26 mouse cellular contexts compared by ENCODE assay signal in genomic region chr14:62721625-62722024, GRCm38 (mm10). TPM values are rescaled to one million over a fixed set of nuclear protein-coding genes. Genes with fewer than 3 reads are reported as not detected.
DNase-seq lines count a peak whose midpoint lies in the region; ATAC-seq and TF ChIP-seq lines count a peak whose summit lies in the region.
"Had no signal": no experiment of that assay in that cellular context is flagged by ENCODE, and none has a peak within 500 bp of the region (broad histone marks: within the 10 kb centered on the region; RNA-seq: fewer than 3 reads in every experiment).

No protein-coding gene starts in this region.

- H3K4me2 ChIP-seq in forebrain, embryonic 15.5 days (replicated peaks), result no peak overlapping the region
- no peak overlapping the region for H3K4me2 ChIP-seq in forebrain, embryonic 11.5 days (ENCODE audit: low read depth, low read length, severe bottlenecking)
- no peak overlapping the region for H3K4me2 ChIP-seq in heart, embryonic 11.5 days
- H3K4me2 ChIP-seq in heart, embryonic 12.5 days, result no peak overlapping the region
- H3K4me2 ChIP-seq: embryonic facial prominence, embryonic 12.5 days; hindbrain, embryonic 13.5 days had no signal

- peak overlapping the region; percentile 31; the same call in 1 of the 2 replicates for H3K27ac ChIP-seq in forebrain, embryonic 15.5 days (replicated peaks)
- H3K27ac ChIP-seq in forebrain, embryonic 11.5 days (ENCODE audit: low read depth, low read length), result no peak overlapping the region
- H3K27ac ChIP-seq in heart, embryonic 11.5 days (ENCODE audit: low read depth, low read length), result peak overlapping the region; percentile 41; the same call in 1 of the 2 replicates
- H3K27ac ChIP-seq in heart, embryonic 12.5 days (ENCODE audit: poor library complexity, severe bottlenecking), result no peak overlapping the region
- H3K27ac ChIP-seq in left cerebral cortex, adult 2 months, result peak overlapping the region; percentile 21; the same call in 1 of the 2 replicates
- H3K27ac ChIP-seq: embryonic facial prominence, embryonic 12.5 days; gastrocnemius, adult 2 months; hindbrain, embryonic 13.5 days; hindbrain, postnatal 0 days had no signal

- intact Hi-C loops in left cerebral cortex, adult 2 months (cut with DNase I), result no loop called here
- intact Hi-C loops in left cerebral cortex, postnatal 10 days (cut with DNase I), result no loop called here

- no peak overlapping the region for H3K4me3 ChIP-seq in forebrain, embryonic 15.5 days
- no peak overlapping the region for H3K4me3 ChIP-seq in forebrain, embryonic 11.5 days (ENCODE audit: low read depth, low read length)
- no peak overlapping the region for H3K4me3 ChIP-seq in heart, embryonic 11.5 days (ENCODE audit: low read depth, low read length)
- H3K4me3 ChIP-seq in heart, embryonic 12.5 days, result no peak overlapping the region
- no peak overlapping the region for H3K4me3 ChIP-seq in left cerebral cortex, adult 2 months
- H3K4me3 ChIP-seq: embryonic facial prominence, embryonic 12.5 days; gastrocnemius, adult 2 months; hindbrain, embryonic 13.5 days had no signal

- no peak for DNase-seq in forebrain, embryonic 11.5 days (ENCODE audit: low spot score)
- DNase-seq in left cerebral cortex, adult 2 months (ENCODE audit: extremely low spot score in 1 of 2, low spot score in 2 of 2), result no peak
- no peak for DNase-seq in left cerebral cortex, postnatal 10 days (ENCODE audit: extremely low spot score in 1 of 2, low spot score in 2 of 2)
- no peak for DNase-seq in gastrocnemius, adult 8-10 months (ENCODE audit: low spot score in 2 of 2)
- DNase-seq: adrenal gland, postnatal 14 days; cerebellum, postnatal 25 days; gastrocnemius, adult 2 months; gastrocnemius, postnatal 36 days; heart, adult 11 months; heart, postnatal 10 days; kidney, adult 11 months; kidney, adult 9 months had no signal

- no peak overlapping the region for H3K9ac ChIP-seq in forebrain, embryonic 15.5 days (replicated peaks)
- H3K9ac ChIP-seq in forebrain, embryonic 11.5 days (ENCODE audit: low read length), result no peak overlapping the region
- H3K9ac ChIP-seq in heart, embryonic 11.5 days (ENCODE audit: low read depth, low read length), result no peak overlapping the region
- no peak overlapping the region for H3K9ac ChIP-seq in heart, embryonic 12.5 days
- H3K9ac ChIP-seq: embryonic facial prominence, embryonic 12.5 days; hindbrain, embryonic 13.5 days had no signal

- ATAC-seq in forebrain, embryonic 15.5 days (replicated peaks), result no peak
- no peak for ATAC-seq in forebrain, embryonic 11.5 days (replicated peaks; ENCODE audit: low FRiP score)
- no peak for ATAC-seq in heart, embryonic 11.5 days (replicated peaks; ENCODE audit: insufficient number of reproducible peaks, low FRiP score, low TSS enrichment)
- ATAC-seq in heart, embryonic 12.5 days (ENCODE audit: insufficient number of reproducible peaks, low FRiP score), result no peak
- ATAC-seq: activated CD4-positive, CD25-positive, alpha-beta regulatory T cell, adult 4 months; hindbrain, postnatal 0 days; Patski had no signal

- no peaks in the 10 kb centered on the region; the same call in 1 of the 2 replicates for H3K4me1 ChIP-seq in forebrain, embryonic 15.5 days
- no peaks in the 10 kb centered on the region for H3K4me1 ChIP-seq in forebrain, embryonic 11.5 days (replicated peaks; ENCODE audit: control insufficient read depth, insufficient read depth, low read length)
- peaks cover 5% of the 10 kb centered on the region for H3K4me1 ChIP-seq in heart, embryonic 11.5 days (ENCODE audit: control insufficient read depth, insufficient read depth, low read length)
- peaks cover 5% of the 10 kb centered on the region for H3K4me1 ChIP-seq in heart, embryonic 12.5 days (replicated peaks)
- H3K4me1 ChIP-seq: embryonic facial prominence, embryonic 12.5 days; hindbrain, embryonic 13.5 days had no signal

- 79% methylated on average over 1 of the region's 1 CpGs for WGBS in forebrain, embryonic 15.5 days
- WGBS in forebrain, embryonic 11.5 days, result 98% methylated on average over 1 of the region's 1 CpGs
- 70% methylated on average over 1 of the region's 1 CpGs for WGBS in heart, embryonic 11.5 days (ENCODE audit: insufficient replicate concordance)
- 81% methylated on average over 1 of the region's 1 CpGs for WGBS in heart, embryonic 12.5 days

- no peaks in the 10 kb centered on the region for H3K27me3 ChIP-seq in forebrain, embryonic 15.5 days
- H3K27me3 ChIP-seq in forebrain, embryonic 11.5 days (ENCODE audit: control insufficient read depth, insufficient read depth, low read length), result no peaks in the 10 kb centered on the region
- no peaks in the 10 kb centered on the region for H3K27me3 ChIP-seq in heart, embryonic 11.5 days (ENCODE audit: control insufficient read depth, insufficient read depth, low read length)
- no peaks in the 10 kb centered on the region for H3K27me3 ChIP-seq in heart, embryonic 12.5 days (replicated peaks)
- H3K27me3 ChIP-seq: CH12.LX; embryonic facial prominence, embryonic 12.5 days; hindbrain, embryonic 13.5 days; Patski had no signal

- H3K36me3 ChIP-seq in forebrain, embryonic 15.5 days, result no peaks in the 10 kb centered on the region
- H3K36me3 ChIP-seq in forebrain, embryonic 11.5 days (ENCODE audit: control insufficient read depth, insufficient read depth, low read length), result no peaks in the 10 kb centered on the region
- H3K36me3 ChIP-seq in heart, embryonic 11.5 days (ENCODE audit: control insufficient read depth, insufficient read depth, low read length), result no peaks in the 10 kb centered on the region
- peaks cover 6% of the 10 kb centered on the region for H3K36me3 ChIP-seq in heart, embryonic 12.5 days
- H3K36me3 ChIP-seq: embryonic facial prominence, embryonic 12.5 days; hindbrain, embryonic 13.5 days had no signal

- TF ChIP-seq CTCF in left cerebral cortex, adult 2 months (IDR thresholded peaks at IDR 0.05), result no peak

- no peaks in the 10 kb centered on the region for H3K9me3 ChIP-seq in forebrain, embryonic 15.5 days
- no peaks in the 10 kb centered on the region for H3K9me3 ChIP-seq in forebrain, embryonic 11.5 days (ENCODE audit: control insufficient read depth, low read length)
- no peaks in the 10 kb centered on the region for H3K9me3 ChIP-seq in heart, embryonic 11.5 days (replicated peaks; ENCODE audit: control insufficient read depth, low read length)
- H3K9me3 ChIP-seq in heart, embryonic 12.5 days (replicated peaks), result no peaks in the 10 kb centered on the region
- H3K9me3 ChIP-seq: embryonic facial prominence, embryonic 12.5 days; hindbrain, embryonic 13.5 days had no signal

RNA-seq across cellular contexts. Expression of gene Ints6, which starts 39.3 kb away (rescaled TPM):
- polyA plus RNA-seq in forebrain, embryonic 15.5 days (2015; fragmentation: Nextera tagmentation; extraction: Ambion mirVana), result 17.7 and 17.9 TPM in 2 replicates
- polyA plus RNA-seq in forebrain, embryonic 11.5 days (2014; fragmentation: Nextera tagmentation; extraction: Ambion mirVana), result 34.3 and 34.6 TPM in 2 replicates
- 18.5 and 27.8 TPM in 2 replicates for polyA plus RNA-seq in heart, embryonic 11.5 days (2014; fragmentation: Nextera tagmentation; extraction: Ambion mirVana)
- 22.9 and 31.4 TPM in 2 replicates for polyA plus RNA-seq in heart, embryonic 12.5 days (2016; fragmentation: Nextera tagmentation; extraction: Ambion mirVana)
- 10 to 100 TPM; 41.0 to 42.2 TPM for total RNA-seq in left cerebral cortex, adult 2 months (2021)
- 10 to 100 TPM; 38.2 to 44.0 TPM for total RNA-seq in left cerebral cortex, postnatal 10 days (2021)
- 10 to 100 TPM; 11.3 to 16.8 (median 15.4) TPM for total RNA-seq in gastrocnemius, adult 8-10 months (2022)

RNA-seq across cellular contexts. Expression of gene Serpine3, which starts 58.2 kb away (rescaled TPM):
- polyA plus RNA-seq in forebrain, embryonic 15.5 days (2015; fragmentation: Nextera tagmentation; extraction: Ambion mirVana), result not detected in 2 replicates
- not detected in 2 replicates for polyA plus RNA-seq in forebrain, embryonic 11.5 days (2014; fragmentation: Nextera tagmentation; extraction: Ambion mirVana)
- 0.16 and 0.27 TPM in 2 replicates for polyA plus RNA-seq in heart, embryonic 11.5 days (2014; fragmentation: Nextera tagmentation; extraction: Ambion mirVana)
- polyA plus RNA-seq in heart, embryonic 12.5 days (2016; fragmentation: Nextera tagmentation; extraction: Ambion mirVana), result 0.27 TPM in 1 of 2 replicates, not detected in the other
- not detected for total RNA-seq in left cerebral cortex, adult 2 months (2021)
- total RNA-seq in left cerebral cortex, postnatal 10 days (2021), result not detected
- not detected for total RNA-seq in gastrocnemius, adult 8-10 months (2022)
- total RNA-seq: adrenal gland, adult 18-20 months; adrenal gland, postnatal 14 days; gastrocnemius, adult 2 months; gastrocnemius, postnatal 36 days; heart, postnatal 10 days; hematopoietic stem cell, adult 5-6 weeks; hindbrain, postnatal 0 days had no signal
- polyA plus RNA-seq: activated CD4-positive, CD25-positive, alpha-beta regulatory T cell, adult 4 months; cerebellum, adult 2 months; cortical plate, adult 2 months; embryonic facial prominence, embryonic 12.5 days; hindbrain, embryonic 13.5 days; hindbrain, postnatal 0 days; intestine, embryonic 14.5 days; Patski had no signal

Comparison
In these comparisons a context has a peak if more than half of its experiments do, and no peak if none do; other contexts are left out.
1. H3K27ac ChIP-seq: peak in forebrain, embryonic 15.5 days (single experiment), heart, embryonic 11.5 days (single experiment) and left cerebral cortex, adult 2 months (single experiment); none in forebrain, embryonic 11.5 days (single experiment) and heart, embryonic 12.5 days (single experiment).